Mouse (Mus musculus): ENCODE measurements around the gene Ogfod3. TPM values are rescaled to one million over a fixed set of nuclear protein-coding genes. Genes with fewer than 3 reads are reported as not detected.

Ogfod3 gene
- 29.4 and 30.4 TPM in 2 replicates for polyA plus RNA-seq (2015; fragmentation: Nextera tagmentation; extraction: Ambion mirVana)

DNA sequence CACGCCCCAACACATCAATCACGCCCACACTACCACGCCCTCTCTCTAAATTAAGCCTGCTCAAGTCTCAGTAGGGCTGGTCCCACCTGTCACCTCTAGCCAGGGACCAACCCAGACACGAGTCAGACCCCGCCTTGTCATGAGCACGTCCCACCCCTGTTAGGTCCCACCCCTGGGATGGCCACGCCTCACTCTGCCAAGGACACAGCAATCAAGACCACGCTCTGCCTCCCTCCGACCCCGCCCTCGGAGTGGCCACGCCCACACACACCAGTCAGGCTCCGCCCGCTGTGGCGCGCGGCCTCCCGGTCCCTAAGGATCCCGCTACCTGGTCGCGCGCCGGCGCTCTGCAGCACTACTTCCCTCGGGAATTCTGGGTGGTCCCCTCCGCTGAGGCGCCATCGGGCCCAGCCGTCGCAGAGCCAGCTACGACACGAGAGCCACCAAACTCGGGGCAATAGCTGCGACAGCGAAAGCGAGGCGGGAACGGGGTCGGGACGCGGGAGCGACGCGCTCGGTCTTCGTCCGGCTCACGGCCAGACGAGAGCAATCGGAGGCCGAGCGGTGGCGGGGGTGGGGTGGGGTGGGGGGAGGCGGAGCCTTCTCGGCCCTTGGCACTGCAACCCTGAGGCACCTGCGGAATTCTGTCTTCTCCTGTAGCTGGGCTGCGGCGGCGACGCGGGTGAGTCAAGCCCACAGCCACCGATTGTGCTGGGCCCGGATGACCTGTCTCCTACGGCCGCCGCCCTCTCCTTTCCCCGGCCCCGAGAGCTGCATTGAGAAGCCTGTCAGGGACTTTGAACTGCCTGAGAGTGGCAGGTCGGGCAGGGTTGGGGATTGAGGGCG is at the start of gene Ogfod3, which contains the start of gene Hexdc:
Ogfod3 (minus strand) TSS at position 551 of the 846 bp plus-strand sequence.
Hexdc (plus strand) TSS at position 273 of the 846 bp plus-strand sequence.
- Histone ChIP-seq H3K36me3 (ENCODE audit: control insufficient read depth, insufficient read depth, low read length) (peaks cover 3% of the 10 kb centered on the region; the same call in 1 of the 2 replicates), H3K27me3 (ENCODE audit: control insufficient read depth, insufficient read depth, low read length) (no peaks in the 10 kb centered on the region), H3K4me3 (replicated peaks; ENCODE audit: low read length) (peak within 1 kb of the TSS; percentile 90), H3K9me3 (replicated peaks; ENCODE audit: control insufficient read depth, low read length) (no peaks in the 10 kb centered on the region), H3K4me1 (ENCODE audit: control insufficient read depth, insufficient read depth, low read length) (peaks cover 8% of the 10 kb centered on the region), H3K9ac (ENCODE audit: low read length) (peak within 1 kb of the TSS; percentile 88), H3K27ac (ENCODE audit: low read length) (peak within 1 kb of the TSS; percentile 83), H3K4me2 (ENCODE audit: low read depth, low read length) (peak within 1 kb of the TSS; percentile 79)
- ATAC-seq (ENCODE audit: insufficient read depth, low FRiP score), result peak; percentile 98
- under 1% methylated on average over 70 of the region's 70 CpGs for WGBS

DNA sequence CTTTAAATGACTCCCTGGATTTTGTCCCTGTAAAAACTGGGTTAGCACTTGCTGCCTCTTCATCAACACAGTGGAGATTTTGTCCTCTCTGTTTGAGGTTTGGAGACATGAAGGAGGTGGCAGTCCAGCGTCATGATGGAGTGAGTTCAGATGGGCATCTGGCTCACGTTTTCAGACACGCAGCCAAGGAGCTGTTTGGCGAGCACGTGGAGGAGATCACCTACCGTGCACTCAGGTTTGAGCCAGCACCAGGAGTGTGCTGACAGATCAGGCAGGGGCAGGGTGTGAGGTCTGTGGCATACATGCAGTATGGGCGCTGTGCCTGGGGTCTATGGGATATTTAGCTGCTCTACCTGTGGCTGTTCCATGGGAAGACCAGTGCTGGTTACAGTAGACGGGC is 45.7 kb upstream of the Ogfod3 start:
- no peaks in the 10 kb centered on the region for H3K4me1 ChIP-seq (ENCODE audit: control insufficient read depth, insufficient read depth, low read length)
- no peak overlapping the region for H3K9ac ChIP-seq (ENCODE audit: low read length)
- peaks cover 45% of the 10 kb centered on the region for H3K36me3 ChIP-seq (ENCODE audit: control insufficient read depth, insufficient read depth, low read length)
- 90% methylated on average over 8 of the region's 8 CpGs for WGBS
- no peaks in the 10 kb centered on the region for H3K27me3 ChIP-seq (ENCODE audit: control insufficient read depth, insufficient read depth, low read length)
- no peak overlapping the region for H3K27ac ChIP-seq (ENCODE audit: low read length)
- no peak overlapping the region for H3K4me2 ChIP-seq (ENCODE audit: low read depth, low read length)
- H3K9me3 ChIP-seq (replicated peaks; ENCODE audit: control insufficient read depth, low read length), result no peaks in the 10 kb centered on the region
- no peak overlapping the region for H3K4me3 ChIP-seq (replicated peaks; ENCODE audit: low read length)
- ATAC-seq (ENCODE audit: insufficient read depth, low FRiP score), result no peak

DNA sequence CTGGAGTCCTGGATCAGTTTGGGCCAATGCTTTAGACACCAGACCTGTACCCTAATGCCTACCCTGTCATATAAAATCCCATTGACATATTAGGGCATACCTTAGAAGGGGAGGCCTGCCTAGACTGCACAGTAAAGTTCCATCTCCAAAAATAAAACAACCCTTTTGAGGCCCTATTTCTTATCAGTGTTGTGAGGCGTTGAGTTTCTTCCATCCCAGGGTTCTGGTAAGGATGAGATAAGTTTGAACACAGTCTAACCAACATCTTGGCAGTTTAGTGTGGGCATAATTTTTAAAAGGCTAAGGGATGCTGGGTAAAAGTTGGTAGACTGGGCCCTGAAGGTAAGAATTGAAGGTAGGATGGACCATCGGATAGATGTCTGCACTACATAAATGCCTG is 35.2 kb upstream of the Ogfod3 start:
- H3K27me3 ChIP-seq (ENCODE audit: control insufficient read depth, insufficient read depth, low read length), result no peaks in the 10 kb centered on the region
- no peak for ATAC-seq (ENCODE audit: insufficient read depth, low FRiP score)
- no peak overlapping the region for H3K4me3 ChIP-seq (replicated peaks; ENCODE audit: low read length)
- no peak overlapping the region for H3K4me2 ChIP-seq (ENCODE audit: low read depth, low read length)
- 89% methylated on average over 2 of the region's 2 CpGs for WGBS
- no peaks in the 10 kb centered on the region for H3K9me3 ChIP-seq (replicated peaks; ENCODE audit: control insufficient read depth, low read length)
- H3K9ac ChIP-seq (ENCODE audit: low read length), result no peak overlapping the region
- H3K4me1 ChIP-seq (ENCODE audit: control insufficient read depth, insufficient read depth, low read length), result peaks cover 19% of the 10 kb centered on the region
- peaks cover 9% of the 10 kb centered on the region; the same call in 1 of the 2 replicates for H3K36me3 ChIP-seq (ENCODE audit: control insufficient read depth, insufficient read depth, low read length)
- H3K27ac ChIP-seq (ENCODE audit: low read length), result no peak overlapping the region

DNA sequence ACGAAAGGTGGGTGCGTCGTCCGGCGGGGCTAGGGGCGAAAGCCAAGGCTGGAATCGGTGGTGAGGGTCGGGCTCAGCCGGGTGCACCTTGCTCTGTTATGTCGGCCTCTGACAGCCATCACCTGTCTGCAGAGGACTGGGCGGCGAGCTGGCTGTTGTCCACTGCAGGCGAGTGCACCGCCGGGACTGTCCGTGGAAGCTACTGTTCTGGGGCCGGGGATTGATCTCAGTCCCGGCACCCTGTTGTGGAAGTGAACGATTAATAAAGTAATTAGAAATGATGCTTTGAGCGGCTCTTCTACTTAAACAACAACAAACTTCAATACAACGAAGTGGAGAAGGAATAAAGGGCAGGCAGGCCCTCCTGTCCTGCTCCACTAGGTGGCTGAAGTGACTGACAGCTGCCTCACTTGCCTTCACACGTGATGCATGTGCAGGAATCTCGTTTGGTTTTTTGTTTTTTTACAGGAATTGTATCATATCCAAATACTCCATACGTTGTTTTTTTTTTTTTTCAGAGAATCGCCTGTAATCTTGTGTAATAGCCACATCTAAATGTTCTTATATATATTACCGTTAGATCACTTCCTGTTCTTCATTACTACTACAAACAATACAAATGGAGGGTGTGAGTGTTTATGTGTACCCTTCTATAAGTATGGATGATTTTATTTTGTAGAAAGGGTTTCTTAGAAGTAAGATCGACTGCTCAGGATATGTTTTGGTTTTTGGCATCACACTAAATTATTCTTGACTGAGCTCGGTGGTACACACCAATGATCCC is 33.0 kb upstream of the Ogfod3 start:
- 3% methylated on average over 28 of the region's 28 CpGs for WGBS
- no peaks in the 10 kb centered on the region for H3K27me3 ChIP-seq (ENCODE audit: control insufficient read depth, insufficient read depth, low read length)
- H3K4me2 ChIP-seq (ENCODE audit: low read depth, low read length), result peak overlapping the region; percentile 65
- no peaks in the 10 kb centered on the region for H3K9me3 ChIP-seq (replicated peaks; ENCODE audit: control insufficient read depth, low read length)
- peaks cover 23% of the 10 kb centered on the region for H3K4me1 ChIP-seq (ENCODE audit: control insufficient read depth, insufficient read depth, low read length)
- H3K36me3 ChIP-seq (ENCODE audit: control insufficient read depth, insufficient read depth, low read length), result peaks cover 6% of the 10 kb centered on the region; the same call in 1 of the 2 replicates
- peak; percentile 25 for ATAC-seq (ENCODE audit: insufficient read depth, low FRiP score)
- H3K4me3 ChIP-seq (replicated peaks; ENCODE audit: low read length), result peak overlapping the region; percentile 90
- peak overlapping the region; percentile 95 for H3K27ac ChIP-seq (ENCODE audit: low read length)
- H3K9ac ChIP-seq (ENCODE audit: low read length), result peak overlapping the region; percentile 88

DNA sequence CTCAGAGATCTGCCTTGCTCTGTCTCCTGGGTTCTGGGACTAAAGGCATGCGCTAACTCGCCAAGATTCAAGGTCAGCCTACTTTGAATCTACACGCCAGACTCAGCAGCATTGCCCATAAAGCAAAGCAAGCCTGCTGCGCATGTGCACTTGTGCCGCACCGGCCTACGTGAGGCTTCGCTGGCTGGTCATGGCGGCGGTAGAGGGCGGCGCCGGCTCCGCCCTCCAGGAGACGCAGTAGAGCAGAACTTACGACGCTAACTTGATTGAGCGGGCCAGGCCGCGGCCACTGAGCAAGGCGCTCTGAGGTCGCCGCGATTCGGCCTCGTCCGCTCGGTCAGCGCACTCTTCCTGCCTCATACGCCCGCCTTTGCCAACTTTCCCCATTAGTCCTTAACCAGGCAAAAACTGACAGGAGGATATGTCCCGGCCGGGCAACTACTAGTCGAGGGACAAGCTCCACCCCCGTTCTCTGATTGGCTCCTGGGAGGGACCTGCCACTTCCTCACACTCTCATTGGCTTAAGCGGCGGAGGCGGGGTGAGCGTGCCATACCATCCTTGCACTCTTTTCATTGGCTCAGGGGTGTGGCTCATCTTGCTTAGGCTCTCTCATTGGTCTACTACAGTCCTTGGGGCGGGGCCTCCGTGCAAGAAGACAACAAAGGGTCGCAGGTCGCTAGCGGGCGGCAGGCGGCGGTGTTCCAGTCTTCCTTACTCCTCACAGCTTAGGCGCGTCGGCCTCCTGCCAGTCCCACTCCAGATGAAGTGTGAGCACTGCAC is 32.2 kb upstream of the Ogfod3 start, which contains the start of gene Narf:
Narf (plus strand) TSS at position 690 of the 781 bp plus-strand sequence.
- H3K27me3 ChIP-seq (ENCODE audit: control insufficient read depth, insufficient read depth, low read length), result no peaks in the 10 kb centered on the region
- H3K4me3 ChIP-seq (replicated peaks; ENCODE audit: low read length), result peak within 1 kb of the TSS; percentile 90
- peak within 1 kb of the TSS; percentile 99 for H3K27ac ChIP-seq (ENCODE audit: low read length)
- WGBS, result under 1% methylated on average over 50 of the region's 50 CpGs
- H3K4me1 ChIP-seq (ENCODE audit: control insufficient read depth, insufficient read depth, low read length), result peaks cover 23% of the 10 kb centered on the region
- H3K36me3 ChIP-seq (ENCODE audit: control insufficient read depth, insufficient read depth, low read length), result no peaks in the 10 kb centered on the region
- ATAC-seq (ENCODE audit: insufficient read depth, low FRiP score), result peak; percentile 99
- peak within 1 kb of the TSS; percentile 65 for H3K4me2 ChIP-seq (ENCODE audit: low read depth, low read length)
- H3K9me3 ChIP-seq (replicated peaks; ENCODE audit: control insufficient read depth, low read length), result no peaks in the 10 kb centered on the region
- H3K9ac ChIP-seq (ENCODE audit: low read length), result peak within 1 kb of the TSS; percentile 88

DNA sequence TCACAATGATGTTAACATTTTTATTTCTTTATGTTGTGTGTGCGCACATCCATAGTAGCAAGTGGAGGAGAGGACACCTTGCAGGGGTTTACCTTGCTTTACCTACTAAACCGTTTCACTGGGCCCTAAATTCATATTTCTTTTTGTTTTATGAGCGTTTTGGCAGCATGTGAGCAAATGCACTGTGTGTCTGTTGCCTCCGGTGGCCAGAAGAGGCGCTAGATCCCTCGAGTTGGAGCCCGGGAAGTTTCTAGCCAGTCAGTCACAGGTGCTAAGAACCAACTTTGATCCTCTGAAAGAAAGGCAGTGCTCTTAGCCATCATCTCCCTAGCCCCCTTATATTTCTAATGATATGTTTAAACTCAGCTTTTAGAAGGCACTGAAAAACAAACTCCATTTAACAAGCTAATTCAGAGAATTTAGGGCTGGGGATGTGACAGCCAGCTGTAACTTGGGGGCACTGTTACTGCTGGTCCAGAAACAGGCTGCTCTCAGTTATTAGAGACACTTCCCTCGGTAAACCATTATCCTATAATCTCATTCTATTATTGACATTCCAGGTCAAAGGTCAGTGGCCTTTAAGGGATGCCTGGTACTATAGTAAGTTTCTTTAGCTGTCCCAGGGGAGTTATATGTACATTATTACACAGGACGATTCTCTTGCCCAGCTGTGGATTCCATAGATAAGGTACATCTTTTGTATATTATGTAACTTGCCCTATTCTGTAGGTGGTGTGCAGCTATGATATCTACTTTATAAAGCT is 31.1 kb upstream of the Ogfod3 start:
- Histone ChIP-seq H3K27me3 (ENCODE audit: control insufficient read depth, insufficient read depth, low read length) (no peaks in the 10 kb centered on the region), H3K4me1 (ENCODE audit: control insufficient read depth, insufficient read depth, low read length) (peaks cover 23% of the 10 kb centered on the region), H3K36me3 (ENCODE audit: control insufficient read depth, insufficient read depth, low read length) (no peaks in the 10 kb centered on the region), H3K4me2 (ENCODE audit: low read depth, low read length) (peak overlapping the region; percentile 62; the same call in 1 of the 2 replicates), H3K9ac (ENCODE audit: low read length) (no peak overlapping the region), H3K4me3 (replicated peaks; ENCODE audit: low read length) (no peak overlapping the region), H3K27ac (ENCODE audit: low read length) (peak overlapping the region; percentile 99), H3K9me3 (replicated peaks; ENCODE audit: control insufficient read depth, low read length) (no peaks in the 10 kb centered on the region)
- 26% methylated on average over 9 of the region's 9 CpGs for WGBS
- ATAC-seq (ENCODE audit: insufficient read depth, low FRiP score), result no peak

DNA sequence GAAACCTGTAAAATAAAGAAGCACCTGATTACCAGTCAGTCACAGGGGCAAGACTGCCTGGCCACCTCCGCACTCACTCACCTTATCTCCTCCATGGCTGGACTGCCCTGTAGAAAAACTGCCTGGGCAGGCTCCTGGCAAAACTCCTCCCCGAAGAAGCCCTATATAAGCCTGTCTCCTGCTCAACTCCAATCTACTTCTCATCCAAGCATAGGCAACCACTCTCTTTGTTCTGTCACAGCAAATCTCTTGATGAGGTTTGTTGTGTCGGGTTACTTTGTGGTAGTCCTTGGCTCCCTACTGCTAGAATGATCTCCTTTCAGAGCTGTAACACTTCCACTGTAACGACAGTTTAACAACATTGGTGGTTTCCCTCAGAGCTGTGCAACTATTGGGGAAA is 28.2 kb upstream of the Ogfod3 start:
- H3K27me3 ChIP-seq (ENCODE audit: control insufficient read depth, insufficient read depth, low read length), result no peaks in the 10 kb centered on the region
- H3K9ac ChIP-seq (ENCODE audit: low read length), result no peak overlapping the region
- H3K36me3 ChIP-seq (ENCODE audit: control insufficient read depth, insufficient read depth, low read length), result no peaks in the 10 kb centered on the region
- no peak for ATAC-seq (ENCODE audit: insufficient read depth, low FRiP score)
- H3K4me3 ChIP-seq (replicated peaks; ENCODE audit: low read length), result no peak overlapping the region
- no peak overlapping the region for H3K4me2 ChIP-seq (ENCODE audit: low read depth, low read length)
- peaks cover 21% of the 10 kb centered on the region for H3K4me1 ChIP-seq (ENCODE audit: control insufficient read depth, insufficient read depth, low read length)
- 36% methylated on average over 4 of the region's 4 CpGs for WGBS
- no peaks in the 10 kb centered on the region for H3K9me3 ChIP-seq (replicated peaks; ENCODE audit: control insufficient read depth, low read length)
- H3K27ac ChIP-seq (ENCODE audit: low read length), result no peak overlapping the region

DNA sequence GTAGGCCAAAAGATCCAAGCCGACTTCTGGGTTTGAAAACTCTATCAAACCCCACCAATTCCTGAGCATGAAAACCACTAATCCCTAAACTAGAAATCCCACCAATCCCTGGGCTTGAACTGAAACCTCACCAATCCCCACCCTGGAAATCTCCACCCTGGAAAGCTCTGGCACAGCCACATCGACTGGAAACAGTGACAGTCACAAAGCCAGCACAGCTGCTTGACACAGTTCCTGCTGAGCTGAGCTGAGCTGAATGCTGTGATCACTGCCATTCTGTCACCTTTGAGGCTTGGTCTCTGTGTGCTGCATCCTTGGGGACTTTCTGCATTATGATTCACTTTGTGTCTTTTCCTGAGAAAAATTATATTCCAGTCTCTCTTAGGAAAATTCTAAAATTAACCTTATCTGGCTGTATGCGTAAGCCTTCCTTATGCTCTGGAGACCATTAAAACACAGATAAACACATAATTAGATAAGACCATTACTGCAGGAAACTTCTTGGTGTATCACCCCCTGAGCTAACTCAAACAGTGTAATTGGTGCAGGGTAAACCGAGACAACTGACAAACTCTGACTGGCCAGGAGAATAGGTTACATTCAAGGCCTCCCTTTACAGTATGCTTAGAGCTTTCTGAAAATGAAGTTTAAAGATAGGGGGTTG is 27.2 kb upstream of the Ogfod3 start:
- no peak overlapping the region for H3K4me2 ChIP-seq (ENCODE audit: low read depth, low read length)
- ATAC-seq (ENCODE audit: insufficient read depth, low FRiP score), result no peak
- no peak overlapping the region for H3K27ac ChIP-seq (ENCODE audit: low read length)
- no peaks in the 10 kb centered on the region for H3K9me3 ChIP-seq (replicated peaks; ENCODE audit: control insufficient read depth, low read length)
- H3K9ac ChIP-seq (ENCODE audit: low read length), result peak overlapping the region; percentile 49; the same call in 1 of the 2 replicates
- 53% methylated on average over 4 of the region's 4 CpGs for WGBS
- H3K36me3 ChIP-seq (ENCODE audit: control insufficient read depth, insufficient read depth, low read length), result no peaks in the 10 kb centered on the region
- H3K4me1 ChIP-seq (ENCODE audit: control insufficient read depth, insufficient read depth, low read length), result peaks cover 25% of the 10 kb centered on the region
- no peaks in the 10 kb centered on the region for H3K27me3 ChIP-seq (ENCODE audit: control insufficient read depth, insufficient read depth, low read length)
- H3K4me3 ChIP-seq (replicated peaks; ENCODE audit: low read length), result no peak overlapping the region

Data from stomach, embryonic 16.5 days (tissue).